Mouse (Mus musculus): ENCODE results near the gene Hhat. TPM values are rescaled to one million over a fixed set of nuclear protein-coding genes. Genes with fewer than 3 reads are reported as not detected.
A peak's percentile ranks its signal among the peaks of the same experiment; 100 is the strongest.

Gene Hhat
- polyA plus RNA-seq, 1 experiment, result 6.0 TPM

DNA sequence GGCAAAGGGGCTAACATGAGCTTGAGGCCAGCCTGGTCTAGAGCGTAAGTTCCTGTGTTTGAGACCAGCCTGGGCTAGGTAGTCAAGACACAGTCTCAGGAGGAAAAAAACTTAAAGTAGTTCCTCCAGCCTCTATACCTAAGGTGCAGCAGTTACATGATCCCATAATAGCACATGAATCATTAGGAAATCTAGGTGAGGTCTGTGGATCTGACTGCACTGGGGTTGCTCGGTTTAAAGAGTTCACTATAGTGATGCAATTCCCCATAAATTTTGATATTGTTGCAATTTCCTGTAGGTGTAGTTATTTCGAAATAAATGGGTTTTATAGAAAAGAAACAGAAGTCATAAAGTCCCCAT, 26.2 kb downstream of the Hhat start:
- peak; percentile 92 for DNase-seq (ENCODE audit: low read depth)

DNA sequence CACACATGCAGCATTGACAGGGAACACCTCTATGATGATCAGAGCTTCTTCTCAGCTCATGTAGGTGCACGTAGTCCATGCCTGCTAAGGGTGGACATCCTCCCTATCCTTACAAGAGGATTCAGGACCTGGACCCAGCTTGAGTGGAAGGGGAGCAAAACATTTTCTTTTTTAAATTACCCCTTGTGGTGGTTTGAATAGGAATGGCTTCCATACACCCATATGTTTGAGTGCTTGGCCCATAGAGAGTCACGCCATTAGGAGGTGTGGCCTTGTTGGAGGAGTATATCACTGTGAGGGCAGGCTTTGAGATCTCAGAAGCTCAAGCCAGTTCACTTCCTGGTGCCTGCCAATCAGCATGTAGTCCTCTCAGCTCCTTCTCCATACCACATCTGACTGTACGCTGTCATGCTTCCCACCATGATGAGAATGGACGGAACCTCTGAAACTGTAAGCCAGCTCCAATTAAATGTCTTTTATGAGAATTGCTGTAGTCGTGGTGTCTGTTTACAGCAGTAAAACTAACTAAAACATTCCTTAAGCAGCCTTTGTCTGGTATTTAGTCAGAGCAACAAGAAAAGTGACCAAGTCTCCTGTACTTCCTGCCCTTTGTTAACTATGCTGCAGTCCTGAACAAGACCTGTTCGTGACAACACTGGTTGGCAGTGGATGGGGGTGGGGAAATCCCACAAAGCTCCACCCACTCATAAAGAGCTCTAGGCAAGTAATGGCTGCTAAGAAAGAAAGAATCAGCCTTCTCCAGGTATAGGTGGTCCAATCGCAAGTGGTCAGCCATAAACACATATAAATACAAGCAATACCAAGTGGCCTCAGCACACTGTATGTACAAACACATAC, 28.4 kb downstream of the Hhat start:
- no peak for DNase-seq (ENCODE audit: low read depth)

DNA sequence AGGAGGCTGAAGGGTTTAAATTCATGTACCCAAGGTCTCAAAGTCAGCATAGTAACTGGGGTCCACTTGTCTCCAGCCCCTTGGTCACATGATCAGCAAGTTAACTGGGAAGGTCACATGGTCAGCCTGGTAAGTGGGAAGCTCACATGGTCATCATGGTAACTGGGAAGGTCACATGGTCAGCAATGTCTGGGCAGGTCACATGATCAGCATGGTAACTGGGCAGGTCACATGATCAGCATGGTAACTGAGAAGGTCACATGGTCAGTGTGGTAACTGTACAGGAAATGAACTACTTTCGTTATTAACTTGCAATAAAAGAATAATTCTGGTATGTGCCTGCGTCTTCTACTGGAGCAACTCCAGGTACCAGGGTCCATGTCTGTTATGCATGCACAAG, 29.1 kb downstream of the Hhat start:
- DNase-seq (ENCODE audit: low read depth), result no peak

DNA sequence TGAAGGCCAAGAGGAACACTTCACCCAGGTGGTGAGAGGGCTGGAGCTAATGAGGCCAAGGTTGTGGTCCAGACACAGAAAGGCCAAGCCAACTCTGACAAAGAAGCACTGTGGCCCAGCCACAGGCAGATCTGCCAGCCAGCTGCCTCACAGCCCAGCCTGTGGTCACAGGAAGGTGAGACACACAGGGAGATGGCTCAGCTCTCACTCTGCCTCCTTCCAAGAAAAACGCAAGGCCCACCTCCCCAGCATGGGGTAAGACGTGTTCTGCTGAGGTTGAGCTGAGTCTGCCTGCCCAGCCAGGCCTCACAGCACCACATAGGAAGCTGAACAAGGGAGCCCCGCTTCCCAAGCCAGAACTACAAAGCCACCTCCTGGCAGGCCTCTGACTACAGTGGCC, 34.5 kb downstream of the Hhat start:
- no peak for DNase-seq (ENCODE audit: low read depth)

DNA sequence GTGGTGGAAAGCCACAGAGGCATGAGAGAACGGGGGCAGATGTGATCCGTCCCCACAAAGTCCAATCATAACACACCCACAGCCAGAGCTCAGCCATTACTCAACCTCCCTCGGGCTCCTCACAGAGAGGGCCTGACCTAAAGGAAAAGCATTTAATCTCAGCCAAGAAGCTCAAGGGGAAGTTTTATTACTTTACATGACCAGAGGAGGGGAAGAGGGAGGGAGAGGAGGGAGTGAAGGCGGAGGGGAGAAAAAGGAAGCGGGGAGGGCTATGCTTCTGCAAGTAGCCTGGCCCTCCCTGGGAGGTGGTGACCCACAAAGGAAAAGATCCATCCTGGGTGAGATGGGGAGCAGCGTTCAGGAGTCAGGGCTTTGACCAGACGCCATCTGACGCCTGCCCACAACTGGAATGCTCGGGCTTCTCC, 35.0 kb downstream of the Hhat start:
- DNase-seq (ENCODE audit: low read depth), result no peak

DNA sequence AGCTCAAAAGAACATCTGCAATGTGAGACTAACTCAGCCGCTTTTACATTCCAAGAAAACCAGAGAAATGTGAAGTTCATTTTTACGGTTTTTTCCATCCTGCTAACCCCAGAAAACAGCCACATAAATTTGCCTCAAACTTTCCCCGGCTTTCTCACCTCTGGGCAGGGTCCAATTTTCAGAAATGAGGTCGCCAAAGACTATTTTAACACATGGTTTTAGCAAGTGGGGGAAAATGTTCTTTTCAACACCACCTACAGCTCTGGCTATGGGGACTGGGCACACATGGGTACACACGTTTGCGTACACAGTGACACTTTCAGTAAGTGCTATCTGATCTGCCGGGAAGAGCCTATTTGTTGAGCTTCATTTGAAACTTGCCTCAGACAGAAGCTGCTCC, 40.5 kb downstream of the Hhat start:
- DNase-seq (ENCODE audit: low read depth), result no peak

DNA sequence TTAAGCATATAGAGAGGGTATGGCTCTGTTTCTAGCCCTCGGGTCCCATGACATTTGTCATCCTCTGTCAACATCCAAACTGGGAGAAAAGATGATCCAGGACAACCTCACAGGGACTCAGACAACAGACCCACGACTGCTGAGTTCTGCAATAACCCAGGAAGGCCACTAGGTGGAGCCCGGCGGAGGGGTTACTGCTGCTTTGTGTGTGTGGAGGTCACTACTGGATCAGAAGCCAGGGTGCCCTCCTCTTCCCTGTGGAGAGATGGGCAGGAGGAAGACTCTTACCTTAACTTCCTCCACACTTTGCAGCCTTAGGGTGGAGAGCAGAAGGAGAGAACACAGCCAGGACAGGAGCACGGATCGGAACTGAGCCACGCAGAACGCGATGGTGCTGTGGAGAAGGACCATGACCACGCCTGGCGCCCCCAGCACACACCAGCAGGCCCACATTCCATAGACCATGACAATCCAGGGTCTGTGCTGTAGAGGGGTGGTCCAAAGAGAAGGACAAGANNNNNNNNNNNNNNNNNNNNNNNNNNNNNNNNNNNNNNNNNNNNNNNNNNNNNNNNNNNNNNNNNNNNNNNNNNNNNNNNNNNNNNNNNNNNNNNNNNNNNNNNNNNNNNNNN, 43.9 kb downstream of the Hhat start:
- DNase-seq (ENCODE audit: low read depth), result no peak

DNA sequence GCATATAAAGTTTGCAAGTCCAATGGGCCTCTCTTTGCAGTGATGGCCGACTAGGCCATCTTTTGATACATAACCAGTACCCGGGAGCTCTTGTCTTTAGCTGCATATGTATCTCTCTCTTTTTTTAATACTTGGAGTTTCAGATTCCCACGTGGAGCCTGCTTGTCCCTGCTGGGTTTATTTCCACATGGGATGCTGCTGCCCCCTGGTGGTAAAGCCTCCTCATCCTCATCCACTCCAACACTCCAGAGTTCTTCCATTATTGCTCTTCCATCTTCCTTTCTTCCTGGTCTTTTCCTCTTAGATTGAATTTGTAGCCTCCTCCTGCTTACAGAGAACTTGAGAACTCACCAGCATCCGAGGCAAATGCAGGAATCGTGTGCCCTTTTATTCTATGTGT, 48.9 kb downstream of the Hhat start:
- no peak for DNase-seq (ENCODE audit: low read depth)

DNA sequence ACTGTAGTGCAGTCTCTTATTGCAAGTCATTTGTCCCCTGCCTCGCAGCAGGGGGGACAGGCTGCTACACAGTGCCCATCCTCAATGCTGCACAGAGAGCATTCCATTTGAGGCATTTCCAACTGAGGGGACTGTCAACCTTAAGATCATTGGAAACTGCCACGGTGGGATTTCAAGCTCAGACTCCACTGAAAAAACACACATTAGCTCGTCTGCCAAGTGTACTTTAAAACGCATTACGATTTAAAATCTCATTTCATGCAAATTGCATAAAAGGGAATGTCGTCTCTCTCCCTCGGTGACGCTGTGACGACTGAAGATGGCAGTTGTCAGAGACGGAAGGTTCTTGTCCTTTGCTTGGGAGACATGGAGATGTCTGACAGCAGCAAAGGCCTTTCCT, 50.9 kb downstream of the Hhat start:
- DNase-seq (ENCODE audit: low read depth), result no peak

DNA sequence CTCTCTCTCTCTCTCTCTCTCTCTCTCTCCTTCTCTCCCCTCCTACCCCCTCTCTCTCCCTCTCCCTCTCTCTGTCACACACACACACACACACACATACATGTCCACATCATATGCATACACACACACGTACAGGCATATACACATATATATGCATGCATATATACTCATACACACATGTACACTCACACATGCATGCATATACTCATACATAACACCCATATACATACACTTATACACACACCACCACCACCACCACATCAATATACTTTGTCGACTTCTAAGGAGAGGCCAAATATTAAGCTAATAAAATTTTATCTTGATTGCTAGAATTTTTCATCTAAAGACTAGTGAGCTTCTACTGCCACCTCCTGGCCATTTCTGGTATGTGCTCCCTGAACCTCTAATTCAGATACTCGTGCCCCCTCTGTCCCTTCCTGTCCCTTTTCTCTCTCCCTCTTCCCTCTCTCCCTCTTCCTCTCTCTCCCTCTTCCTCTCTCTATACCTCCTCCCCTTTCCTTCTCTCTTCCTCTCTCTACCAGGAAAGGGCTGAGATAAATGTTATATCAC, 59.2 kb downstream of the Hhat start:
- DNase-seq (ENCODE audit: low read depth), result no peak

DNA sequence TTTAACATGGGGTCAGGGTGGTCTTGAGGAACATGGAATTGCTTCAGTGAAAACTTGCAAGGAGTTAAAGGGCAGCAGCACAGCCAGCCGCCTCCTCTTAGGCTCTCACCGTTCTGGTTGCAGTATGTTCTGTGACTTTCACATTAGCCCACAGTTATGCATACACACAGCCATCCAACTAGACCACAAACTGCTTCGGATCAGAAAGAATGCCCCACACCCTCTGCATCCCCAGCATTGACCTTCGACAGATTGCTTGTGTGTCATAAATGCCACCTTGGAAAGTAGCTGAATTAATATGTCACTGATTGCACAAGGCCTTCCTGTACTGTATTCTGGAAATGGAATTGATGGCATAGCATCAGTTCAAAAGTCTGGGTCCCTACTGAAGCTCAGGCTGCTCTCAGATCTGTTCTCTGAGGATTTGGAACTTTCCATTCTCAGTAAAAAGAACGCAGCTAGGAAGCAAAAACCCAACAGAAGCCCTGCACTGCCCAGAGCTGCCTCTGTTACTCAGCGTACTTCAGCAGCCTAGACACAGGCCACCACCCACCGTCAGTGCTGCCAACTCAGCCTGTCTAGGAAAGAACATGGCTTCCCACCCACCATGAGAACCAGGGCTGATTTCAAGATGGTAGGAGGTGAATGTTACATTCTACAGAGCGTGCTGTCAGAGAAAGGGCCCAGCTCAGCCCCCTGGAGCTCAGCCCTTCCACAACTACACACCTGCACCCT, 70.5 kb downstream of the Hhat start:
- no peak for DNase-seq (ENCODE audit: low read depth)

DNA sequence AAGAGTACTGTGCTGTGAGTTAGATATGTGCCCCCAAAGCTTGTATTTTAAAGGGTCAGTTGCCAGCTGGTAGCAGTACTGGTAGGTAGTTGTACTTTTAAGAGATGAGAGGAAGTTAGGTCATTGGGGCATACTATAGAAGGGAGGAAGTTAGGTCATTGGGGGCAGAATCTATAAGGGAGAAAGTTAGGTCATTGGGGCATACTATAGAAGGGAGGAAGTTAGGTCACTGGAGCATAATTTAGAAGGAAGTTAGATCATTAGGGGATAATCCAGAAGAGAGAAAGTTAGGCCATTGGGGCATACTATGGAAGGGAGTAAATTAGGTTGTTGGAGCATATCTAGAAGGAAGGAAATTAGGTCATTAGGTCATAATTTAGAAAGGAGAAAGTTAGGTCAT, 71.9 kb downstream of the Hhat start:
- no peak for DNase-seq (ENCODE audit: low read depth)

DNA sequence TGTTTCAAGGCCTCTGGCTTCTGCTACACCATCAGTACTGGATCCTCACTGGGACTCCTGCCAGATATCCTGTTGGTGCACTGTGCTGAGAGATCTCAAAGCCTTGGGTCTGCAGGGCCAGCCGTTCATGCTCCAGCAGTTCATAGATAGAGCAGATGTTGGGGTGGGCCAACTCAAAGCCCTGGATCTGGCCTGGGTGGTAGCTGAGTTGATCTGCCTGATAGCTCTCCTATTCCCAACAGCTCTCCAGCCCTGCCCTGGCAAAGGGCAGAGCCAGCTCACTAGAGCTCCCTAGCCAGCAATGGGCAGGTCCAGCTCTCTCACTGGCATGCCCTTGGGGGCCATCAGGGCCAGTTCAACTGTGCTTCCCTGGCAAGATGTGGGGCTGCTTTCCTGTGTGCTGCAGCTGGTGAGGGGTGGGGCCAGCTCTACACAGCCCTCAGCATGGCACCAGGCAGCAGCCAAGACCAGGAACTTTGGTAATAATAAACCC, 74.6 kb downstream of the Hhat start:
- DNase-seq (ENCODE audit: low read depth), result no peak

DNA sequence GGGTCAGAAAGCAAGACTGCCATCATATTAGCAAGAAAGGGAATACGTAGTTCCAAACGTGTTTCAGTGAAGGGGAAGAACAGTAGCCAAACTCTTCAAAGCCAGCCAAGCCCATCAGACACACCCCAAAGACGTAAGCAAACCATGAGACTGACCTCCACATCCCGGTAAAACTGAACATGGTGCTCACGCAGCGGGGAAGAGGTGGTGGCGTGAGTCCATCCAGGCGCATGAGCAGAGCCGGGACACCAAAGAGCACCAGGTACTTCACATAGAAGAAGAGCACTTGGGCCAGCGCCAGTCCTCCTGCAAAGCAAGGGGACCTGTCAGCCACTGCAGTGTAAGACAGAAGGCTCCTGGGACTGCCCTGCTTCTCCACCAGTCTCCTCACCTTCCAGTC, 77.4 kb downstream of the Hhat start:
- no peak for DNase-seq (ENCODE audit: low read depth)

DNA sequence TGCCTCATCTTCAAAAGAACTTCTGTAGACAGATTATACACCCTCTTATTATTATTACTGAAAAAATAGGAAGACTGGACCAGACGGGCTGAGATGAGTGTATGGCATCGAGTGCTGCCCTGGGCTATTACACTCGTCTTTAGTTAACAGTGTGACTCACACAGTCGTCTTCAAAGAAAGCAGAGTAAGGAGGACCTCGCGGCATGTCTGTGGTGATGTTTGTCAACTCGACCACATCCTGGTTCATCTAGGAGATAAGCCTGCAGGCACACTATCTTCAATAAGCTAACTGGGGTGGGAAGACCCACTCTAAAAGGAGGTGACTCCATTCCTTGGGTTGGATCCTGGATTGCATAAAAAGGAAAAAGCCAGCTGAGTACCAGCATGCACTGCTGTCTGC, 78.0 kb downstream of the Hhat start:
- DNase-seq (ENCODE audit: low read depth), result no peak

DNA sequence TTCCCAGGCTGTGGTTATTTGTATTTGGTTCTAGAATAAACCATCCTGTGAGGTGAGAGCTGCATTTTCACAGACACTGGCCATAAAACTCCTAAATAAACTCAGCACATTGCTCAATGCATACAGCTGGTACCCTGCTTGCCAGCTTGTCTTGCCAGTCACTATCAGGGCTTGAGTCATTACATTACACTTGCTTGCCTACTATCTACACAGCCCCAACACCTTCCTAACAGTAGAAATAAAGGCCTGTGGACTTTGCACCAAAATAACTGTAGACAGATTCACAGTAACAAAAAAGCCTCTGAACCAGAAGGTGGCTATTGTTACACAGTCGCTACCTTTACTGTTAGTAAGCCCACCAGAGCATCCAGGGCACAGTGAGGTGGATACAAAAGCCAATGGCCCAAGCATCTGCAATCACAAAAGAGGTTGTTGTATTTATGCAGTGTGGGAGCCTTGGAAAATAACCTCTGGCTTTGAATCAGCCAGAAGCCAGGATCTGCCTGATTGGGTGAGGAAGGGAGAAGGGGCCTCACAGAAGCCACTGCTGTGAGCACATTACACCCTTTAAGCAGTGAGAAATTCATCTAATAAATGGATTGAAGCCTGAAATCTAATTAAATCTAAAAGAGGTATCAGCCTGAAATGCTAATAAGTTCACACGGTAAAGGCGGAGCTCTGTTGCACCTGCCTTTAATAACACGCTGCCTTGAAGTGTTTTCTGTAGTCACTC, 88.6 kb downstream of the Hhat start:
- DNase-seq (ENCODE audit: low read depth), result no peak

DNA sequence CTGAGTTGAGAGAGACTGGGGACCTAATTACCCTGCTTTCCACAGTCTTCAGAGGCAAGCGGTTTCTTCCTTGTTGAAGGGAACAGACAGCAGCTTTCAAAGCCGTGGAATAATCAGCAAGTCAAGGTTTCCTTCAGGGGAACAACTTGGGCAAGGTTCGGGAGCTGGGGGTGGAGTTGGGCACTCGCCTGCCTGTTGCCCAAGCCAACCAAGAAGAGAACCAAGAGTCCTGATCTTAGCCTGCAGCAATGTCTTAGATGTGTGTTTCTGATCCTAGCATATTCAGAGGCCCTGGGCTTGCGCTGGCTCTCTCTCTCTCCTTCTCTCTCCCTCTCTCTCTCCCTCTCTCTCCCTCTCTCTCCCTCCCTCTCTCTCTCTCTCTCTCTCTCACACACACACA, 93.8 kb downstream of the Hhat start:
- DNase-seq (ENCODE audit: low read depth), result peak; percentile 62

DNA sequence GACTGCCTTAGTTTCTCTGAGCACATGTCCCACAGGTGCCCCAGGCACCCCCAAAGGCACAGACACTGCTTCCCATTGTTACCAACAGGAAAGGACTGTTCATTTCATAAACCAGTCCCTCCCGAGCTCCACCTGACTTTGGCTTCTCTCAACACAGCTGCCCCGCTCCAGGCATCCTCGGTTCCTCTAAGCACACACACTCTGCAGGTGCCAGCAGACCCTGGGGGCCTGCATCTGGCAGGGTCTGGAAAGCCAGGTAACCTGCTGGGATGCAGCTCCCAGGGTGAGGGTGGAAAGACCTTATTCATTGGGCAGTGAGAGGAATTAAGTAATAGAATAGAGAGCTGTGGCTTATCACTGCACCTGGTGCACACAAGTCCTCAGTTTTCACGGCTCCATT, 107.4 kb downstream of the Hhat start:
- DNase-seq (ENCODE audit: low read depth), result no peak

DNA sequence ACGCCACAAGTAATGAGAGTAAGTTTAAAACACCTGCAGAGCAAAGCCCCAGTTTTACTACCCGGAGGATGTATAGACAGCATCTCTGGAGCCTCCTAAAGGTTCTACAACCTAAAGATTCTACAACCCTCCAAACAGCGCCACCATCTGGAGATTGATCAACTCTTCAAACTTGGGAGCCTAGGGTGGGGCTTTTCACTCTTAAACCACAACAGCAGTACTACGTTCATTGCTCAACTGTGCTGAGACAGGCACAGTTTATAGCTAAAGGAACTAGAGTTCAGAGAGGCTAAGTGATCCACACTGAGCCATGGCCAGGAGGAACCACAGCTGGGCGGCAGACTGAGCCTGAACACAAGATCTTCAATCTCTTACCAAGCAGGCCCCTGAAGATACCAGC, 107.9 kb downstream of the Hhat start:
- no peak for DNase-seq (ENCODE audit: low read depth)

DNA sequence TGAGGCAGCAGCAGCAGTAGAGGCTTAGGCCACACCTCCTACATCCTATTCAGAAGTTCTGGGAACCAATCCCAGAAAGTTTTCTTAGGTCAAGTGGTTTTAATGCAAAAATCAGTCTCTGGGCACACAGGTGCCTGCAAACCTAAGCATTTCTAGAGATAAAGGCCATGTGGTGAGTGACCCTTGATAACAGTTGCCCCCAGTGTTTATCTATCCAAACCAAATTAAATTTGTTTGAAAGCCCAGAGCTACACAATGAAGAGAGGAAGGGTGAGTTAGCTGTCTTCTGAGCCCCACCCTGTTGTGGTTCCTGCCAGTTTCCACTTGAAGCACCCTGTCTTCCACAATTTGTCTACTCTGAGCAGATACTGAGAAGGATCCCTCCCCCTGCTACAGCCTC, 109.4 kb downstream of the Hhat start:
- no peak for DNase-seq (ENCODE audit: low read depth)

DNA sequence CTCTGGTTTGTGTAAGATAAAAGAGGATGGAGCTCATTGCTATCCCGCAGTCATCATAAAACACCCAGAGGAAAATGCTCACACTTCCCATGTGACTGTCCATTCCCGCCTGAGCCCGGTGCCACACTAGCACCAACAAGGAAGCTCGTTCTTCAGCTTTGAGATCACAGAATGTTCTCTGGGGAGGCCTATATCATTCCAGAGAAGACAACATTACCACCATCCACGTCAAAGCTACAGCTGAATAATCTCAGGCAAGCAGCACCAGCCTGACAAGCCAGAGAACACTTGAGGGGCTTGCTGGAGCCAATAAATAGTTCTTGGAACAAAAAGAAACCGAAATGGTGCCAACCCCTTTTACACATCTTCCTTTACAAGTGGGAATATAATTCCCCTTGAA, 113.6 kb downstream of the Hhat start:
- no peak for DNase-seq (ENCODE audit: low read depth)

Measured in gonadal fat pad, adult 2 months (tissue).